Mouse (Mus musculus) megakaryocyte, embryonic 14.5 days (primary cell): ENCODE data around the gene Egfl7.

ENCODE experiments used
- FLI1 ChIP-seq: IDR thresholded peaks from 2 replicates; pipeline ENCODE4 v1.6.1; 2012; ENCODE audit warnings: low read length, inconsistent platforms, mixed read lengths
- GATA1 ChIP-seq: IDR thresholded peaks from 3 replicates; pipeline ENCODE4 v1.6.1; 2012; ENCODE audit warnings: mixed read lengths, low read length, inconsistent platforms, borderline replicate concordance

DNA sequence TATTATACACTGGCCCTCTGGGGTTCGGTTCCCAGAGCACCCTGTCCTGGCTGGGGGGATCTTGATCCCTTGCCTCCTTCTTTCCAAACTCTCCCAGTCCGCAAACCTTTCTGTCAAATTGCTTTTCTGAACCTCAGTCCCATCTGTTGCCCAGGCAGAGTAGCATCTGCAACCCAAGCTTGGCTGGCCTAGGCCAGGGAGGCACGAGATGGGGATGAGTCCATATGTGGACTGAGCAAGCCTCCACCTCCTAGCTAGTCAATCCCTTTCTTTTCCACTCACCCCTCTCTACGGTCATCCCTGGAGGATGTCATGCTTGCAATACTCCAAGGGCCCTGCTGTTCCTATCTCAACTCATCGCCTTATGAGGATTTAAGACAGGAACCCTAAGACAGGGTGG is 22.8 kb downstream of the Egfl7 start:
- no peak for TF ChIP-seq GATA1
- no peak for TF ChIP-seq FLI1
